8 mouse cellular contexts compared by ENCODE assay signal in genomic region chr1:189080797-189081196, GRCm38 (mm10).
DNase-seq lines count a peak whose midpoint lies in the region; ATAC-seq and TF ChIP-seq lines count a peak whose summit lies in the region.

No protein-coding gene starts in this region.

- peaks cover 6% of the 10 kb centered on the region; the same call in 1 of the 2 replicates for H3K4me1 ChIP-seq in hindbrain, postnatal 0 days (ENCODE audit: insufficient read depth, low read length)
- H3K4me1 ChIP-seq in midbrain, embryonic 10.5 days, result peaks cover 12% of the 10 kb centered on the region
- H3K4me1 ChIP-seq in stomach, embryonic 16.5 days (ENCODE audit: control insufficient read depth, insufficient read depth, low read length), result no peaks in the 10 kb centered on the region

- intact Hi-C loops in gastrocnemius, adult 2 months (cut with DNase I), result no loop called here
- intact Hi-C loops in left cerebral cortex, postnatal 25 days (cut with DNase I), result no loop called here

- H3K27ac ChIP-seq in gastrocnemius, adult 2 months, result peak overlapping the region; percentile 48; the same call in 1 of the 2 replicates
- H3K27ac ChIP-seq in hindbrain, postnatal 0 days, result no peak overlapping the region
- H3K27ac ChIP-seq in midbrain, embryonic 10.5 days (replicated peaks), result peak overlapping the region; percentile 35
- H3K27ac ChIP-seq in stomach, embryonic 16.5 days (ENCODE audit: low read length), result no peak overlapping the region

- no peak overlapping the region for H3K9ac ChIP-seq in hindbrain, postnatal 0 days (replicated peaks; ENCODE audit: low read length)
- no peak overlapping the region for H3K9ac ChIP-seq in stomach, embryonic 16.5 days (ENCODE audit: low read length)

- WGBS in hindbrain, postnatal 0 days, result 23% methylated on average over 9 of the region's 9 CpGs
- WGBS in midbrain, embryonic 10.5 days, result 22% methylated on average over 9 of the region's 9 CpGs
- 17% methylated on average over 9 of the region's 9 CpGs for WGBS in stomach, embryonic 16.5 days

- H3K4me3 ChIP-seq in gastrocnemius, adult 2 months, result peak overlapping the region; percentile 55
- H3K4me3 ChIP-seq in hindbrain, postnatal 0 days (ENCODE audit: low read length), result no peak overlapping the region
- H3K4me3 ChIP-seq in midbrain, embryonic 10.5 days, result no peak overlapping the region
- H3K4me3 ChIP-seq in stomach, embryonic 16.5 days (replicated peaks; ENCODE audit: low read length), result no peak overlapping the region

- no peak overlapping the region for H3K4me2 ChIP-seq in hindbrain, postnatal 0 days (ENCODE audit: low read depth, low read length)
- peak overlapping the region; percentile 36 for H3K4me2 ChIP-seq in stomach, embryonic 16.5 days (ENCODE audit: low read depth, low read length)

- ATAC-seq in hindbrain, postnatal 0 days, result peak; percentile 87
- ATAC-seq in stomach, embryonic 16.5 days (ENCODE audit: insufficient read depth, low FRiP score), result peak; percentile 66; the same call in 1 of the 2 replicates

- H3K9me3 ChIP-seq in hindbrain, postnatal 0 days (ENCODE audit: low read length), result peaks cover 8% of the 10 kb centered on the region; the same call in 1 of the 2 replicates
- peaks cover 12% of the 10 kb centered on the region; the same call in 1 of the 2 replicates for H3K9me3 ChIP-seq in midbrain, embryonic 10.5 days (replicated peaks)
- peaks cover 8% of the 10 kb centered on the region; the same call in 1 of the 2 replicates for H3K9me3 ChIP-seq in stomach, embryonic 16.5 days (replicated peaks; ENCODE audit: control insufficient read depth, low read length)

- DNase-seq in layer of hippocampus, adult 11-12 months (ENCODE audit: low spot score), result peak; percentile 37
- DNase-seq in layer of hippocampus, adult 9-10 months (ENCODE audit: low spot score), result no peak
- peak; percentile 76 to 85 for DNase-seq in cerebellum, postnatal 14 days
- peak; percentile 74 for DNase-seq in gastrocnemius, adult 2 months
- DNase-seq in hindbrain, postnatal 0 days (ENCODE audit: low spot score), result peak; percentile 82
- DNase-seq in left cerebral cortex, postnatal 25 days (ENCODE audit: low spot score in 2 of 2), result peak; percentile 30 to 36
- DNase-seq in midbrain, embryonic 10.5 days (ENCODE audit: low spot score), result peak; percentile 82

- H3K36me3 ChIP-seq in hindbrain, postnatal 0 days (ENCODE audit: insufficient read depth, low read length), result no peaks in the 10 kb centered on the region
- no peaks in the 10 kb centered on the region for H3K36me3 ChIP-seq in midbrain, embryonic 10.5 days
- no peaks in the 10 kb centered on the region for H3K36me3 ChIP-seq in stomach, embryonic 16.5 days (ENCODE audit: control insufficient read depth, insufficient read depth, low read length)

- H3K27me3 ChIP-seq in hindbrain, postnatal 0 days (ENCODE audit: insufficient read depth, low read length), result no peaks in the 10 kb centered on the region
- H3K27me3 ChIP-seq in midbrain, embryonic 10.5 days (ENCODE audit: low read depth, poor library complexity, severe bottlenecking), result no peaks in the 10 kb centered on the region
- H3K27me3 ChIP-seq in stomach, embryonic 16.5 days (ENCODE audit: control insufficient read depth, insufficient read depth, low read length), result no peaks in the 10 kb centered on the region

- TF ChIP-seq CTCF in gastrocnemius, adult 2 months (IDR thresholded peaks at IDR 0.05), result peak; percentile 73
- TF ChIP-seq CTCF in hindbrain, postnatal 0 days (IDR thresholded peaks at IDR 0.05; ENCODE audit: low read depth), result peak; percentile 92

Comparison
In these comparisons a context has a peak if more than half of its experiments do, and no peak if none do; other contexts are left out.
1. H3K27ac ChIP-seq: peak in gastrocnemius, adult 2 months (single experiment) and midbrain, embryonic 10.5 days (single experiment); none in hindbrain, postnatal 0 days (single experiment) and stomach, embryonic 16.5 days (single experiment).